Mouse (Mus musculus): ENCODE results near the gene Scn8a.

DNA sequence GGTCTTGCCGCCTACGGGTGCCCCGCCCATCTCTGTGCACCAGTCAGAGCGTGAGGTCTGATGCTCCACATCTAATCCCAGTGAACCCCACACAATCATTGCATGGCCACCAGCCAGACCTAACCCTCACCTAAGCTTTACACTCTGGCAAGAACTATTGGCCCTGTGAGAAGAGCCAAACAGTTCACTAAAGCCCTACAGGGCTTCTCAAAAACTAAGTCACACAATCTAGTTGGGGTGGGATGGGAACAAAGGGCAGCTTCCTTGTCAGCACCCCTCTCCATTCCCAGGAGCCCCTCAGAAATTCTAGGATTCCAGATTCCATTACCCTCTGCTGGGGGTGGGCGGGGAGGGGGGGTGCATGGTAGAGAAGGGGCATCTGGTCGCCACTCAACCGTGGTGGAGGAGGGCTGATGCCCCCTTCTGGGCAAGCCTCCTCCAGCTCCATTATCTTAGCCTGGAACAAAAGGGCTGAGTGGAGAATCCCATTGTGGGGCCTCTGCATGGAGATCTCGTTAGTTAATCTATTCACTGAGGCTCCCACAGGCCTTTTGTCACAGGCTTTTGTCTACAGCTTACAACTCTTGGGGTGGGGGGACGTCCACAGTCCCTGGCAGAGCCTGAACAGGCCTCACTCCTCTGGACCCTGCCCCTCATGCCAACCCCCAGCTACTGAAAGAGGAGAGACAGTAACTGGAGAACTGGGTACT lies 190.1 kb downstream of the Scn8a start:
- TF ChIP-seq CTCF (IDR thresholded peaks at IDR 0.05; ENCODE audit: borderline replicate concordance, control insufficient read depth, extremely low read depth, insufficient read depth, low read length, poor library complexity) = no peak
- no peak for TF ChIP-seq POLR2A (IDR thresholded peaks at IDR 0.05; ENCODE audit: control insufficient read depth, extremely low read depth, insufficient read depth, low read length, poor library complexity)
